Mouse (Mus musculus) right cerebral cortex, postnatal 10 days (tissue): ENCODE measurements around the gene Alk.

Experiments
- DNase-seq, 2 experiments: peaks; one replicate each; pipeline ENCODE4 v3.0.0; 2021; ENCODE audit warnings: low spot score in 2 of 2

Gene Alk

DNA sequence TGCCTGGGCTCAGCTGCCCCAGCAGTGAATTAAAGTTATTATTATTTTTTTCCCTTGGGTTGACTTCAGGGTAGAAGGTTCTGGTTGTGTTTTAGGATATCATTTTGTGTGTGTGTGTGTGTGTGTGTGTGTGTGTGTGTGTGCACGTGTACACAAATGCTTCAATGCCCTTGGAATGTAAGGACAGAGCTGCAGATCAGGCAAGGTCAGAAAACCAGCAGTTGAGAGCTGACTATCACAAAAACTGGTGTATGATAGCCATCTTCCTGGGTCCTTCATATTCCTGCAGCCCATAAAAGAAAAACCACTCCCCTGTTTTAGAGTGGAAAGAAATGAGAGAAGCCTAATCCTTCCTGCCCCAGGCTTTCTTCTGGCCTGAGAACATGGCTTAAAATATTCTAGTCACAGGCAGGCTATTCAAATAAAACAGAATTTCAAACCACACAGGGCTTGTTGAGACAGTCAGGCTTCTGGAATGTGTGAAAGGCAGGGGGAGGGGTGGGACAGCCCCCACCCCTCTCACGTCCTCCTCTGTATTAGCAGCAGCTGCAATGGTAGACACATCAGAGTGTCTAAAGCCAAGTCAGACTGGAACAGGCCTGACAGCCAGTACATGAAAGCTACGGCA lies 623.8 kb downstream of the Alk start:
- peak; percentile 37 to 53 for DNase-seq

DNA sequence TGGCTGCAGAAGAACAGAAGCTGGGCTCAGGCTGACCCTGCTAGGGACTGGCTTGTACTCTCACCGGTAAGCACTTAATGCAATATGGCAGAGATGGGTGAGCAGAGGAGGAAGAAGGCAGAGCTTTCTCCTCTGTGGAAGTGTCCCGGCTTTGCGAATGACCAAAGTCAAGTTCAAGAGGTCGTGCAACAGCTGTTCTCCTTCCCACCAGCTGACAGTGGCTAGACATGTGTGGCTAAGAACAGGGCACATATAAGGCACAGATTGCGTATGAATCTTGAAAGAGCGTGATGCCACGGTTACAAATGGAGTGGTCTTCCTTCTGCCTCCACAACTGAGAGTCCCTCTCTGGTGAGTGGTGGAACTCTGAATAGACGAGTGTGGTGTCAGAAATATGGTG lies 625.3 kb downstream of the Alk start:
- no peak for DNase-seq

DNA sequence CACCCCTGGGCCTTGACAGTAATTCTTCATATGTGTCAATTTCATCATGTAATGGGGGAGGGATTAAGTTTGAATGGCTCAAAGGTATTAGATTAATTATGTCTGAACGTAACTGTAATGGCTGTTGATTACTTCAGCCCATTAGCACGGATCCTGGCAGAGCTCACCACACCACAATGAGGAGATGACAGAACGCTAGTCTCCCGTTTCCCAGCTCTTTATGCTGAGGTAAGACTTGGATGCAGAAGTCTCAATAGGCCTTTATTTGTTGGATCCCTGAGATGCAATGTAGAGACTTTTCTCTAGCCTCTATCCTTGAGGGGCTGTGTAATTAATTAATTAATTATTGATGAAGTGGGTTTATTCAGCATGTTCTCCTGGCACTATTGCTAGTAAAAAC lies 627.8 kb downstream of the Alk start:
- no peak for DNase-seq

DNA sequence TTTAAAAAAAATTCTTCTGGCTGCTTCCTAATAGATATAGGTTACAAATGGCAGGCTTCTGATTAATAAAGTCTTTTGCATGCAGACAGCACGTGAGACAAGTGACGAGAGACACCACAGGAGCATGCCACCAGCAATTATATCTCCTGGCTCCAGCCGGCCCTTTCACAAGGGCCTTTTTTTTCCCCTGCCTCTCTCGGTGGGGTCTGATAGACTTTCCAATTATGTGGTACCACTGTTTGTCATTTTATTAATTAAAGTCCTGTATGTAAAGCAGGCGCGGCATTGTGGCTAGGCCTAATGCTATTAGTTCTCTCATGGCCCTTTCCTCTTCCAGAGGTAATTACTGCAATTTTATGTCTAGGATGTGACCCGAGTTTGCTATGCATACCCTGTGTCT lies 630.7 kb downstream of the Alk start:
- DNase-seq = no peak

DNA sequence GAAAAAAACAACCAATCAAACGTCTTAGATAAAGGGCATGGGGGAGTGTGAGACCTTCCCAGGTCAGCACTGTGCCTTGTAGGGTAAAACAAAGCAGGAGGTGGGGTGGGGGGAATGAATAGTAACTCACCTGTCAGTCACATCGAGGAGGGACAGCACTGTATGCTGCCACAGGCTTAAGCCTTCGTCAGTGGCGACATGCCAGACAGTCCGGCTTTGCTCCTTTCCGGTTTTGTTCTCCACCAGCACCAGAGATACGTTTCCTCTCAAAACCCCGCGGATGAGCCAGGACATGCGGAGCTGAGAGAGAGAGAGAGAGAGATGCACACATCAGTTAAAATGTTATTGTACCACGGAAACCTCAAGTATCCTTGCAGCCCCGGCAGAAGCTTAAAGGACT lies 637.1 kb downstream of the Alk start:
- DNase-seq = no peak

DNA sequence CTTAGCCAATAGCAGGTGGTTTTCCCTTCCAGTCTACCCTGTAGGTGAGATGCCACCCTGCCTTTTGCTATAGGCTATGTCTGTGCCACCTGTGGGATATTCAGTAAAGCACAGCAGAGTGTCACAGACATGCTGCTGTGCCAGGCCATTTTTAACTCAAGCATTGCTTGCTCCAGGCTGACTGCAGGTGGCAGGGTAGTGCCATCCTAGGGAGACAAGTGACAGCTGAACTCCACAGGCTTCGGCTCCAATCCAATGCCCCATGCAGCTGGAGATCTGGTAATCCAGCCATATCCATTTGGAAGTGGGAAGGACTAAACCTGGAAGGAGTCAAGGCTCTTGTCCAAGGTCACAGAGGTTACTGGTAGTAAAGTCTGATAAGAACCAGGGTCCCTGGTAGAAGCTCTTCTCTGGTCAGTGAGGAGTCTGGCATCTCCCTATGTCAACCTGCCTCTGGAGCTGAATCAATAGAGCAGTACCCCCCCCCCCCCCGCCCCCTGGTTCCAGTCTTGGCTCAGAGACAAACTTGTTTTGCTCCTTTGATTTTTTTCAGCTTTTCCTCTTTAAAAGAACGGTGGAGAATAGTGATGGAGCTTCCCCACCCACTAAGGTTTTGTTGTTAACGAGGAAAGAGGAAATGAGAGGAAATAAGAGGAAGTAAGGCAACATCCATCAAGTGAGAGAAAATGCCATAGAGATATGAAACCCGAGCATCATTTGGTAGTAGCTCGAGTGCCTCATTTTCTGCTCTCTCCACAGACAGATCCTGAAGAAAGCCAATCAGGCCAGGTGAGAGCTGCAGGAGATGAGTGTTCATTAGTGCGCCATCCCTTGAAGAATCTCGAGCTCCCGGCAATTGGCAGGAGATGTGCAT lies 638.5 kb downstream of the Alk start:
- DNase-seq = peak; percentile 83 to 84

DNA sequence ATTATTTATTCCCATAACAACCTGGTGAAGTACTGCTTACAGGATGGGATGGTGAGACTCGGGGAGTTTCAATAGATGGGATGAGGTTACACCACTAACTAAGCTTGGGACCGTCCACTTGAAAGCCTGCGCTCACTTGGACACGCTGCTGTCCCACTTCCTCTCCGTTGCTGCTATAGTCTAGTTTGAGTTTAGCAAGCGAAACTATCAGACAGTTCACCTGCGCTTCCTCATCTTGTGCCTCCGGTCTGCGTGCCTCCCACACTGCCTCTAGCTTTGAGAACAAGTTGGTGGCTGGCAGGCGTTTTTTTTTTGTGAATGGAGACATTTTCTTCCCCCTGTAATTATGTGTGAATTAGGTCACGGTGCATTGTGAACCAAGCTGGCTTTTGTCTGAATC lies 639.8 kb downstream of the Alk start:
- no peak for DNase-seq

DNA sequence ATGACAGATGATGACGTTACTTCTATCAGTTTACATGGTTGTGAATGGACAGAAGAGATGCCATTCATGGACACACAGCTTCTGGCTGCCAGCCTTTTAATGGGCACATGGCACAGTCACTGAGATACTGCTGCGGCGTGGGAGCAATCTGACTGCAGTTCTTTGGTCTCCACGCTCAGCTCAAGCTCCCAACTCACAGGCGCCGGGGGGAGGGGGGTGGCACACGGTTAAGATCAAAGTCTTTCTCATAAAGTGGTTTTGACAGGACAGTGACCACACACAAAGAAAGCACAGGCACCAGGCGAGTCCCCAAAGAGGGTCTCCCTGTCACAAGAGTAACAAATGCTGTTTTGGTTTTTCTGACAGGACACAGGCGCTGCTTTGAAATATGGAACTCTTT lies 641.7 kb downstream of the Alk start:
- peak; percentile 28 to 31 for DNase-seq

DNA sequence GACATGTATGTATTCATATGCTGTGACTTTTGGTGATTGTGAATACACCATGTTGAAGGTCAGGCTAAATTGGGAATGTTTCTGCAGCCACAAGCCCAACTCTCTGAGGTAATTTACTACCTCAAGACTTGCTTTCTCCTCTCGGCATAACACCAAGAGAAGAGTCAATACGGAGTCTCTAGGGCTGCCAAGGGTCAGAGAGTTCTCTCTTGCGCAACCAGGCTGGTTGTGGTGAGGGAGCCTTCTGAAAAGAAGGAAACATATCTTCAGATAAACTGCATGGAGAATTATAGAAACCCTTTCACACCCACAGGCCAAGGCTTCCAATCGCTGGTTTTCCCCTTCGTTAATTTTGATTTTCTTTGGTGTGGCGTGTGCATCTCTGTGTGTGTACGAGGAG lies 649.4 kb downstream of the Alk start:
- no peak for DNase-seq

DNA sequence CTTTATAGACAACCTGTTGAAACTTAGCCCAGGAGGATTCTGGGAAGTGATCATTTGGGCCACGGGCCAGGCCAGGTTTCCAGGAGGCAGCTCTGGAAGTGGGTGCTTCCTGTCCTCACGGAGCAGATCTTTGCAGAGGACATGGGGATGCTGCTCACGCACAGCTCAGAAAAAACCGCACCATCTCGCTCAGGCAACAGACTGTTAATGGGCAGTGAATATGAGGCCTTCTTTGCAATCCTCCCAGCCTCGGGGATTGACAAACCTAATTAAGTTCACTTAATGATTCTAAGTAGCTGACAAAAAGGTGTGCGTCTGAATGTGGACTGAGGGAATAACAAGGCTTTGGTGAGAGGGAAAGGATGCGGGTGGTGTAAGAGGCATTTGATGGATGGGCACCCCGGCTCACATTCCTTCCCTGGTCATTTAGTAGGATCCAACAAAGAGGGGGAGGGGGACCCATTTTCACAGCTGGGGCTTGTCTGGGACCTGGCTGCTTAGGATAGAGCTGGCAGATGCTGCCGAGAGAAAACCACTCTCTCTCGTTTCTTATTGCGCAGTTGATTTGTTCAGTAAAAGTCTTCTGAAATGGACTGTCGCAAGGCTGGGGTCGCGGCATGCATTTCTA lies 650.1 kb downstream of the Alk start:
- DNase-seq = no peak

DNA sequence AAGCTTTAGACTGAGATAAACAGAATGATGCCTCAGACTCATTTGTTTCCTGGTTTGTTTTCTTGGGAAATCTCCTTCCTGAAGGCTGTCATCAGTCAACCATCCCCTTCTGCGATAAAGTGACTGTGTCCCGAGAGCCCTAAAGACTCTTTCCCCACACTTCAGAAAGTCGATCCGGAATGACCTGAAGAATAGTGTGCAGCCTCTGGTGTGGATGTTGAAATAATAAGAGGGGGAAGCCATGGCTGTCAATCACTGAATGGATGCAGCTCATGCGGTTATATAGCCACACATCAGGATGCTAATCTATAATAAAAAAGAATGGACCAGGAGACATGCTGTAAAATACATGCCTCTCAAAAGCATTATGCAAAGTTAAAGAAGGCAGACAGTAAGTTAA lies 653.5 kb downstream of the Alk start:
- DNase-seq = no peak

DNA sequence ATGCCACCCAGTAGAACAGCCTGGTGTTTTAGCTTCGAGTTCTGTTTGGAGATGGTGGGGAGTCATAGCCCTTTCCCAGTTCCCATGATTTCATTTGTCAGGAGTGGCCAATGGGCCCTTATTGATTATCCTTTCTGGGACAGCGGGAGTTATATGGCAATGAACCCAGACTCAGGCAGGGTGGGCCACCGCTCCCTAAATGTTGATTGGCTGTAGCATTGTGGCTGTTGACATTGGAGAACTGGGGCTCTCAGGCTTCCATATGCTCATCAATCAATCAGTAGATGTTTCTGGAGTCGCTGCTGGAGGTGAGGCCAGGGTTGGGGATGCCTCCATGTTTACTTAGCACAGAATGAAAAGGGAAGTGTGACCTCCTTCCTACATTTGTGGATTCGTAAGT lies 655.7 kb downstream of the Alk start:
- no peak for DNase-seq

DNA sequence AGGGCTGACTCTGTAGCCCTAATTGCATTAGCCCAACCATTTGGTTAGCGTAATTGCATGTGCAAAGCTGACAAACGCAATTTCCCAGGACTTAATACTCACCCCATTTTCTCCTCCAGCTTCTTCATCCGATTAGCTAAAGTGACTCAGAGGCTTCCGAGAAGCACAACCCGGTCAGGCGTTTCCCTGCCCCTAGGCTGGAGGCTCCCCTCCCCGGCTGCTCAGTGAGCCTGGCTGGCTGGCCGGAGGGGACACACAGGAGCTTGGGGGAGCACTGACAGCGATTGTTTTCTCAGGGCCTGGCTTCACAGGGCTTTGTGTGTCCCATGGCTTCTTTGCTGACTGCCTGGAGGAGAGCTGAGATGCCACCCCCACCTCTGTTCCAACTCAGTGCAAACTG lies 657.0 kb downstream of the Alk start:
- DNase-seq = no peak

DNA sequence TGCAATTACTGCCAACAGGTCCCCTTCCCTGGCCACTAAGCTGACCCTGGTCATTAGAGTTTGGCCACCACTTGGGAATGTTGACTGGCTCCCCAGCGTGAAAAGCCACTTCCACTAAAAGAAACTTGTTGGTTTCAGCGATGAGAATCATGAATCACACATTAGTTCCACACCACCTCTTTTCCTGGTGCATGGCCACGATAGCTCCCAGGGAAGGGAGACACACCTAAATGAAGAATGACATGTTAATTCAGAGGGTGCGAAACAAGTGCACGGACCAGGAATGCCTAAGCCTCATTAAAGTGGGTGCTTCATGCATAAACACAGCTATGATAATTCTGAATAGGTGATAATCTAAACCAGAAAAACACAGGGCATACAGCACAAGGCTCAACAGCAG lies 660.4 kb downstream of the Alk start:
- no peak for DNase-seq

DNA sequence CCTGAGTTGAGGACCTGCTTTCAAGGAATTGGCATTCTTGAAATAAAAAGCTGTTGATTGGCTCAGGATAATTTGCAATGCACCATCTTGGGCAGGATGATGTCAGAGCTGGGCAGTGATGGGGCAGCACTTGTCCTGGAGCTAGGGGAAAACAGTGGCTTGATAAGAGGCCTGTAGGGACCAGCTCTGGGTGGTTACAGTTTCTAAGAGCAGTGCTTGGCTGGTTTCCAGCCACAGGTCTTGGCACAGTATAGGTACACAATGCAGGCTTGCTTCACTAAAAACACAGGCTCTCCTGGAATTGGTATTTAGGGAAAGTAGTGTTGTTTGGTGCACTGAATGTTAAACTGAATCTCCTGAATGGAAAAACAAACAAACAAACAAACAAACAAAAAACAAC lies 662.4 kb downstream of the Alk start:
- DNase-seq = no peak

DNA sequence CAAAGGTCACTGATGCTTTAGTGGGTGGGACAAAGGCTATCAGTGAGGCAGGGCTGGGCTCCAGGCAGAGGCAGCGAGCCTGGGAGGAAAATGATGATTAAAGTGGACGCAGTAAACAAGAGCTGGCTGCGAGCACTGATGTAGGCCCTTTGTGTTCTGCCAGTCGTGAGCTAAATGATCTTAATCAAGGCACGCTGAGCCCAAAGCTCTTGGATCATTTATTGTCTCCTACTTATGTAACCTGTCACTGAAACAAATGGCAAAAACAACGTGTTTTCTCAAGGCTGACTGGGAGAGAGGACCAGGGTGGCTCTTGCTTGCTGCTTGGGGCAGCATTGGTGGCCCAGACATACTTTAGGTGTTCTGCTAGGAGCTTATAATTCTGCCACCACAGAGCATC lies 663.0 kb downstream of the Alk start:
- no peak for DNase-seq

DNA sequence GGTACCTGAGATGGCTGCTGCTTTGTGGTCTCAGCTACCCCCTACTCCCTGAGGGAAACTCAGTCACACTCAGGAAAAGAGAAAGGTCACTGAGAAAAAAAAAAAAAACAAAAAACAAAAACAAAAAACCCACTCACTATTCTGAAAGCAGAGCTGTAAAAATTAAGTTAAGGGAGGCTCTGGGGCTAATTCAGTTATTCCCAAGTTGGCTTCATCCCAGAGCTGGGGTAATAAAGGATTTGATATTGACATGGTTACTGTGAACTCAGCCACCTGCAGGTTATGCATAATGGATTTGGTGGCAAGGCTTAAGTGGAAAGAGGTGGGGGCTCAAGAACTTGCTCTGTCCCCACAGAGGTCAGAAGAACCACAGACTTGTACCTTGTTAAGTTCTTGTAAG lies 667.7 kb downstream of the Alk start:
- DNase-seq = no peak

DNA sequence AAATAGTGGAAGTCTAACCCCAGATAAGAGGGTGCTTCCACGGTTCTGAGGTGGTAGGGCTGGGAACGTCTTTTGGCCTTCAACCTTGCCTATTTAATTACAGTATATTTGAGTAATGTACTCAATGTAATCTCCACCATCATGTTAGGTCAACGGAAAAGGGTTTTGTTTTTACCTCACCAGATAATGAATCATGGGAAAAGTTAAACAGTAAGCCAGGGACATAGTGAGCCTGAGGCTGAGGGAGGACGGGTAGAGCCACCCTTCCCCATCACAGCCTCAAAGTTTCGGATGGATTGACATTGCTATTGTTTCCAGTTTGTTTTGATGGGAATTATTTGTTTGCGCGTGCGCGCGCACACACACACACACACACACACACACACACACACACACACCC lies 668.6 kb downstream of the Alk start:
- DNase-seq = no peak

DNA sequence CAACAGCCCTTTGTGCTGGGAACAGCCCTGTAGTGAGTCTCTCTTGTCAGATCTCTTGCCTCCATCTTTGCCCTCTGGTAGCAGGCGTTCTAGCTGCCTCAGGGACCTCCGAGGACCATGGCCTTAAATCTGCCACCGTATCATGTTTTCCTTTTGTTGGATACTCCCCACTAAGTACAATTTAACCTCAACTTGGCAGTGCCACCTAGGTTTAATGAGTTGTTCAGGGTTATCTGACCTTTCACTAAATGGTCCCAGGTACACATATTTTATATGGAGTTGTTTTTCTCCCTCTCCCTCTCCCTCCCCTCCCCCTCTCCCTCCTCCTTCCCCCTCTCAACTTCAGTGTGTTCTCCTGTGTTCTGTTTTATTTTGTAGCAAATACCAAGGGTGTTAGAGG lies 669.1 kb downstream of the Alk start:
- no peak for DNase-seq

DNA sequence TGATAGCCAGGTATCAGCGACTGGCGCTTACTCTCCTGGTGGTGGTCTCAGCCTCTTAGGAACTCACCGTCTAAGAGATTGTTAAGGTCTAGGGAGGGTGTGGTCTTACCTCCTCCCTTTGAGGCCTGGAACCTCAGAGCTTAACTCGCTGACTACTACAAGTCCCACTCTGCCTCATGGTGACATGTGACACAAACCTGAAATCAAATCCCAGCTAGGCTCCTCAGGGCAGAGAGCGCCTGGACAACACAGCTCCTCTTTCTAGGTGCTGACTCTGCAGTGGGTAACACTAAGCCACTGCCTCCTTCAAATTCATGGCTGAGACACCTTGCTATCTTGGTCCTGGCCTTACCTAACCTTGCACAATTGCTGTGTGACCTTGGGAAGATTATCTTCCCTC lies 689.5 kb downstream of the Alk start:
- no peak for DNase-seq

DNA sequence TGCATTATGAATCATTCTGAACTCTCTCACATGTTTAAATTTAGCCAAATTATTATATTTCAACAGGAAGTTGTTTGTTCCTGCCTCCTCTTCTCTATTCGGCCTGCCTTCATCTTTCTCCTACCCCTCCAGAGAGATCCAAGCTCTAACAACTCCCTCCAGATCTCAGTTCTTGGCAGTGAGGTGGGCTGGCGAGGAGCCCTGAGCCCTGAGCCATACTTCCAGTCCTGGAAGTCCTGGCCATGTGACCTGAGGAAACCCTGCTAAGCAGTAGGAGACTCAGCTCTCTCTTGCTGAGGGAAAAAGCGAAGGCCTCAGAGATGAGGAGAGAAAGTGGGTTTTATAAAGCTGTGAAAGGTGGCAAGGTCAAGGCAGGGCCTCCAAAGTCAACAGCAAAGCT lies 689.9 kb downstream of the Alk start:
- DNase-seq = peak; percentile 63 to 65

DNA sequence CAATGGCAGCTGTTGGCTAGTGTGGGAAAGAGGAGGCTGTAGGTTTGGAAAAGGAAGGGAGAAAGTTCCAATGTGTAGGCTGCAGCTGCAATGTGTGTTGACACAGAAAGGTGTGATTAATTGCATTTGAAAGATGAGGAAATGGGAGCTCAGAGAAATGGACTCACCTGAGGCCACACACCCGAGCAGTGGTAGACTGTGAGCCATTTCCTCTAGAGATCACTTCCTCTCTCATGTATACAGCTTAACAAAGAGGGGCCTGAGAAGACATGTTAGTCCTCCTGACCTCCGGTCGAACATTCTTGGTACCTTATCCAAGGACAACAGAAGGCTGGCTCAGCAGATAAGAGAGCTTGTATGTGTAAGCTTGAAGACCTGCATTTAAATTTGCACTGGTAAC lies 691.2 kb downstream of the Alk start:
- DNase-seq = no peak

DNA sequence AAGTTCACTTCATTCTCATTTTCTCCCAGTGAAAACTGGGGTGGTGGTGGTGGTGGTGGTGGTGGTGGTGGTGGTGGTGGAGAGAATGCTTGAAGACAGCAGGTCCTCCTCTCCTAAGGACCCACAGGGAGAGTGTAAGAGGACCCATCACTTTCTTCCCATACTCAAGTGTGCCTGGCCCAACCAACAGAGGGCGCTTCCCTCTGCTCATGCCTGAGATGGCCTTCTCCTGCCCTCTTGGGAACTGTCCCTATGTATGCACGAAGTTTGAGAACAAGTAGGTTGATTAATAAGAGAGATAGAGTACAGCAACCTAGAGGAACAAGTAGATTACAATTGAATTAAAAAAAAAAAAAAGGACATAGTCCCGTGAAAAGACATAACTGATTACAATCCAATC lies 695.3 kb downstream of the Alk start:
- DNase-seq = peak in 1 of 2 experiments; percentile 30
